Mouse (Mus musculus) urinary bladder, postnatal 25 days (tissue): ENCODE data around the gene Magi1.

ENCODE experiments used
- DNase-seq: peaks from one replicate; pipeline ENCODE4 v3.0.0; 2022; ENCODE audit warnings: low spot score

The Magi1 gene

GRCm38 (mm10) chr6:94111833-94112232 is 171.9 kb downstream of the Magi1 start:
- no peak for DNase-seq

- DNase-seq = no peak
These were observed 176.2 kb downstream of the Magi1 start for GRCm38 (mm10) chr6:94107401-94108107.

- no peak for DNase-seq
These were observed 180.1 kb downstream of the Magi1 start for GRCm38 (mm10) chr6:94103581-94103980.

- DNase-seq = no peak
These were observed 182.5 kb downstream of the Magi1 start for GRCm38 (mm10) chr6:94101256-94101655.

- DNase-seq = no peak
These were observed 188.6 kb downstream of the Magi1 start for GRCm38 (mm10) chr6:94094924-94095685.

GRCm38 (mm10) chr6:94092969-94093597 is 190.6 kb downstream of the Magi1 start:
- no peak for DNase-seq

GRCm38 (mm10) chr6:94092500-94092899 is 191.2 kb downstream of the Magi1 start:
- no peak for DNase-seq

- DNase-seq = no peak
These were observed 196.9 kb downstream of the Magi1 start for GRCm38 (mm10) chr6:94086855-94087254.

- DNase-seq = no peak
These were observed 199.0 kb downstream of the Magi1 start for GRCm38 (mm10) chr6:94084752-94085151.

GRCm38 (mm10) chr6:94083459-94083858 is 200.3 kb downstream of the Magi1 start:
- DNase-seq = no peak

- DNase-seq = peak; percentile 72
These were observed 202.7 kb downstream of the Magi1 start for GRCm38 (mm10) chr6:94080933-94081545.

- no peak for DNase-seq
These were observed 204.8 kb downstream of the Magi1 start for GRCm38 (mm10) chr6:94078934-94079333.

- DNase-seq = no peak
These were observed 206.7 kb downstream of the Magi1 start for GRCm38 (mm10) chr6:94077013-94077412.

- no peak for DNase-seq
These were observed 207.7 kb downstream of the Magi1 start for GRCm38 (mm10) chr6:94075990-94076389.

GRCm38 (mm10) chr6:94075228-94075627 is 208.5 kb downstream of the Magi1 start:
- DNase-seq = no peak

GRCm38 (mm10) chr6:94071676-94072075 is 212.0 kb downstream of the Magi1 start:
- DNase-seq = no peak

GRCm38 (mm10) chr6:94070702-94071101 is 213.0 kb downstream of the Magi1 start:
- no peak for DNase-seq

GRCm38 (mm10) chr6:94069421-94069820 is 214.3 kb downstream of the Magi1 start:
- no peak for DNase-seq

GRCm38 (mm10) chr6:94067741-94068450 is 215.8 kb downstream of the Magi1 start:
- DNase-seq = no peak

- no peak for DNase-seq
These were observed 218.9 kb downstream of the Magi1 start for GRCm38 (mm10) chr6:94064832-94065231.

GRCm38 (mm10) chr6:94063542-94063941 is 220.2 kb downstream of the Magi1 start:
- no peak for DNase-seq

- DNase-seq = no peak
These were observed 222.2 kb downstream of the Magi1 start for GRCm38 (mm10) chr6:94061424-94061980.
